9 mouse cellular contexts compared by ENCODE assay signal in genomic region chr5:76363453-76364104, GRCm38 (mm10). TPM values are rescaled to one million over a fixed set of nuclear protein-coding genes. Genes with fewer than 3 reads are reported as not detected.
DNase-seq lines count a peak whose midpoint lies in the region; ATAC-seq and TF ChIP-seq lines count a peak whose summit lies in the region.
"Had no signal": no experiment of that assay in that cellular context is flagged by ENCODE, and none has a peak within 500 bp of the region (broad histone marks: within the 10 kb centered on the region; RNA-seq: fewer than 3 reads in every experiment).

TSS of gene Nmu (minus strand) at chr5:76363788.

- peak within 1 kb of the TSS; percentile 24 for H3K4me3 ChIP-seq in left cerebral cortex, adult 2 months
- H3K4me3 ChIP-seq in embryonic facial prominence, embryonic 12.5 days: peak within 1 kb of the TSS; percentile 41
- peak within 1 kb of the TSS; percentile 31 for H3K4me3 ChIP-seq in intestine, embryonic 15.5 days (replicated peaks)
- 0 out of 2 replicates have a peak within 1 kb of the TSS, but pooled peaks have one; percentile 4 for H3K4me3 ChIP-seq in olfactory bulb, adult 2 months (ENCODE audit: insufficient read depth, low read depth, low read length)

- peaks cover 25% of the 10 kb centered on the region for H3K27me3 ChIP-seq in embryonic facial prominence, embryonic 12.5 days
- peaks cover 9% of the 10 kb centered on the region for H3K27me3 ChIP-seq in intestine, embryonic 15.5 days (replicated peaks)

- peaks cover 11% of the 10 kb centered on the region for H3K4me1 ChIP-seq in embryonic facial prominence, embryonic 12.5 days
- H3K4me1 ChIP-seq in intestine, embryonic 15.5 days (replicated peaks): peaks cover 10% of the 10 kb centered on the region
- peaks cover 10% of the 10 kb centered on the region for H3K4me1 ChIP-seq in olfactory bulb, adult 2 months (ENCODE audit: control insufficient read depth, insufficient read depth, low read length)

- H3K36me3 ChIP-seq in embryonic facial prominence, embryonic 12.5 days: no peaks in the 10 kb centered on the region
- H3K36me3 ChIP-seq in intestine, embryonic 15.5 days: no peaks in the 10 kb centered on the region

- peak within 1 kb of the TSS; percentile 89 for H3K4me2 ChIP-seq in embryonic facial prominence, embryonic 12.5 days (replicated peaks)
- H3K4me2 ChIP-seq in intestine, embryonic 15.5 days (replicated peaks): peak within 1 kb of the TSS; percentile 80

- no peak for TF ChIP-seq POLR2A in olfactory bulb, adult 2 months (IDR thresholded peaks at IDR 0.05; ENCODE audit: insufficient read depth, low read depth, low read length)

- H3K9ac ChIP-seq in embryonic facial prominence, embryonic 12.5 days: peak within 1 kb of the TSS; percentile 44
- peak within 1 kb of the TSS; percentile 30; the same call in 1 of the 2 replicates for H3K9ac ChIP-seq in intestine, embryonic 15.5 days

- WGBS in embryonic facial prominence, embryonic 12.5 days: 5% methylated on average over 35 of the region's 35 CpGs
- 4% methylated on average over 35 of the region's 35 CpGs for WGBS in intestine, embryonic 15.5 days
- 5% methylated on average over 35 of the region's 35 CpGs for WGBS in olfactory bulb, adult 2 months

- intact Hi-C loops in left cerebral cortex, adult 2 months (cut with DNase I): no loop called here
- intact Hi-C loops in left cerebral cortex, postnatal 4 days (cut with DNase I): no loop called here

- no peak for DNase-seq in left cerebral cortex, adult 2 months (ENCODE audit: extremely low spot score in 1 of 2, low spot score in 2 of 2)
- no peak for DNase-seq in left cerebral cortex, postnatal 4 days
- no peak for DNase-seq in right cerebral cortex, adult 2 months (ENCODE audit: low spot score in 2 of 2)
- no peak for DNase-seq in right cerebral cortex, postnatal 25 days
- DNase-seq in gastrocnemius, adult 8-10 months (ENCODE audit: low spot score in 2 of 2): no peak

- no peak for TF ChIP-seq CTCF in left cerebral cortex, adult 2 months (IDR thresholded peaks at IDR 0.05)
- TF ChIP-seq CTCF in olfactory bulb, adult 2 months (IDR thresholded peaks at IDR 0.05; ENCODE audit: insufficient read depth, low read depth, low read length): no peak

- ATAC-seq in embryonic facial prominence, embryonic 12.5 days (ENCODE audit: insufficient number of reproducible peaks, insufficient read depth, low FRiP score, low TSS enrichment): 0 out of 2 replicates have a peak, but pooled peaks have one; percentile 60
- peak; percentile 36; the same call in 1 of the 2 replicates for ATAC-seq in intestine, embryonic 15.5 days

- no peaks in the 10 kb centered on the region for H3K9me3 ChIP-seq in embryonic facial prominence, embryonic 12.5 days
- no peaks in the 10 kb centered on the region for H3K9me3 ChIP-seq in intestine, embryonic 15.5 days

- no peak within 1 kb of the TSS for H3K27ac ChIP-seq in left cerebral cortex, adult 2 months
- H3K27ac ChIP-seq in embryonic facial prominence, embryonic 12.5 days: no peak within 1 kb of the TSS
- H3K27ac ChIP-seq in intestine, embryonic 15.5 days: no peak within 1 kb of the TSS
- H3K27ac ChIP-seq in olfactory bulb, adult 2 months (ENCODE audit: insufficient read depth, low read depth, low read length): no peak within 1 kb of the TSS

RNA-seq across cellular contexts. Expression of gene Nmu, which starts in this region (rescaled TPM):
- not detected for total RNA-seq in left cerebral cortex, adult 2 months (2021)
- not detected for total RNA-seq in left cerebral cortex, postnatal 4 days (2021)
- polyA plus RNA-seq in embryonic facial prominence, embryonic 12.5 days (2016; fragmentation: Nextera tagmentation; extraction: Ambion mirVana): 0.38 and 0.54 TPM in 2 replicates
- 0.29 TPM in 1 of 2 replicates, not detected in the other for polyA plus RNA-seq in intestine, embryonic 15.5 days (2015; fragmentation: Nextera tagmentation; extraction: Ambion mirVana)
- polyA plus RNA-seq in olfactory bulb, adult 2 months (2012; ENCODE audit: insufficient read depth, insufficient read length, low replicate concordance, missing spikeins): not detected in 2 replicates
- not detected for total RNA-seq in gastrocnemius, adult 8-10 months (2022)
- total RNA-seq: hematopoietic stem cell, adult 5-6 weeks had no signal

Comparison
In these comparisons a context has a peak if more than half of its experiments do, and no peak if none do; other contexts are left out.
1. Peak in ATAC-seq, H3K4me3 ChIP-seq, H3K9ac ChIP-seq and H3K4me2 ChIP-seq in embryonic facial prominence, embryonic 12.5 days; RNA of the gene not detected or under 1 TPM.
2. Peak in ATAC-seq, H3K4me3 ChIP-seq, H3K9ac ChIP-seq and H3K4me2 ChIP-seq in intestine, embryonic 15.5 days; RNA of the gene not detected or under 1 TPM.